Mouse (Mus musculus) neutrophil, adult 5-6 weeks (primary cell): Measurements from ENCODE around the gene Vac14. TPM values are rescaled to one million over a fixed set of nuclear protein-coding genes. Genes with fewer than 3 reads are reported as not detected.
"Not testable (repeated sequence)": the region's sequence is repeated elsewhere in the genome, so short reads cannot be mapped to it uniquely, and the experiment has no call there.

Experiments used
- ATAC-seq: fragments of 151-379, 151-347 bp; 2 replicates; pipeline ENCODE4 v1.8.0; 2017; ENCODE audit warnings: mild to moderate bottlenecking, moderate TSS enrichment; ENCODE audit not compliant: insufficient number of reproducible peaks, poor library complexity, low FRiP score, severe bottlenecking; ENCODE audit errors: extremely low read depth
- total RNA-seq: library from RNA; stranded (forward); fragments of 200-1000 nt; gene quantifications from 2 replicates; pipeline ENCODE4 v1.2.3, GENCODE M21; 2017

Gene Vac14
- total RNA-seq, 1 experiment from 2014 or later = 26.2 TPM

- no peak for ATAC-seq
These were observed 27.0 kb downstream of the Vac14 start for GRCm38 (mm10) chr8:110645340-110645739.

GRCm38 (mm10) chr8:110646064-110646463 lies 27.7 kb downstream of the Vac14 start:
- no peak for ATAC-seq

- ATAC-seq = no peak
These were observed 30.2 kb downstream of the Vac14 start for GRCm38 (mm10) chr8:110648577-110648976.

- no peak for ATAC-seq
These were observed 30.9 kb downstream of the Vac14 start for GRCm38 (mm10) chr8:110649286-110649685.

- no peak for ATAC-seq
These were observed 32.5 kb downstream of the Vac14 start for GRCm38 (mm10) chr8:110650838-110651237.

GRCm38 (mm10) chr8:110651847-110652246 lies 33.5 kb downstream of the Vac14 start:
- ATAC-seq = no peak

GRCm38 (mm10) chr8:110654075-110655060 lies 36.0 kb downstream of the Vac14 start:
- no peak for ATAC-seq

GRCm38 (mm10) chr8:110655827-110656226 lies 37.4 kb downstream of the Vac14 start:
- no peak for ATAC-seq

- ATAC-seq = no peak
These were observed 39.3 kb downstream of the Vac14 start for GRCm38 (mm10) chr8:110657661-110658060.

- ATAC-seq = no peak
These were observed 41.7 kb downstream of the Vac14 start for GRCm38 (mm10) chr8:110660121-110660520.

- ATAC-seq = no peak
These were observed 44.2 kb downstream of the Vac14 start for GRCm38 (mm10) chr8:110662545-110662944.

- no peak for ATAC-seq
These were observed 44.8 kb downstream of the Vac14 start for GRCm38 (mm10) chr8:110663015-110663742.

GRCm38 (mm10) chr8:110664202-110664896 lies 46.0 kb downstream of the Vac14 start:
- no peak for ATAC-seq

- no peak for ATAC-seq
These were observed 46.6 kb downstream of the Vac14 start for GRCm38 (mm10) chr8:110665000-110665399.

GRCm38 (mm10) chr8:110667590-110668177 lies 49.3 kb downstream of the Vac14 start:
- ATAC-seq = not testable (repeated sequence)

- ATAC-seq = no peak
These were observed 51.7 kb downstream of the Vac14 start for GRCm38 (mm10) chr8:110669932-110670628.

- no peak for ATAC-seq
These were observed 52.9 kb downstream of the Vac14 start for GRCm38 (mm10) chr8:110671309-110671708.

GRCm38 (mm10) chr8:110672133-110672532 lies 53.7 kb downstream of the Vac14 start:
- ATAC-seq = no peak
